Mouse (Mus musculus) embryonic facial prominence, embryonic 13.5 days (tissue): ENCODE data around the gene Gprin1. TPM values are rescaled to one million over a fixed set of nuclear protein-coding genes. Genes with fewer than 3 reads are reported as not detected.
A peak's percentile ranks its signal among the peaks of the same experiment; 100 is the strongest.

Source experiments
- ATAC-seq: fragments of 200-750 bp; cut with Nextera tagmentation; 2 replicates; pipeline ENCODE4 v1.8.0; 2017; ENCODE audit warnings: low read depth; ENCODE audit not compliant: insufficient number of reproducible peaks, insufficient read depth, low FRiP score, low TSS enrichment
- H3K27ac ChIP-seq: fragments of 300-500 bp; sonication (generic); 2 replicates; pipeline ENCODE4 v1.5.1; 2015; ENCODE audit warnings: moderate library complexity, mild to moderate bottlenecking, inconsistent platforms
- H3K27me3 ChIP-seq: fragments of 300-500 bp; sonication (generic); 2 replicates; pipeline ENCODE4 v1.6.1; 2015; ENCODE audit warnings: mild to moderate bottlenecking, inconsistent platforms
- H3K36me3 ChIP-seq: fragments of 300-500 bp; sonication (generic); 2 replicates; pipeline ENCODE4 v1.6.1; 2015; ENCODE audit warnings: mild to moderate bottlenecking, inconsistent platforms
- H3K4me1 ChIP-seq: fragments of 300-500 bp; sonication (generic); 2 replicates; pipeline ENCODE4 v1.6.1; 2015; ENCODE audit warnings: inconsistent platforms
- H3K4me2 ChIP-seq: fragments of 300-500 bp; sonication (generic); 2 replicates; pipeline ENCODE4 v1.6.1; 2015; ENCODE audit warnings: moderate library complexity, mild to moderate bottlenecking, inconsistent platforms
- H3K4me3 ChIP-seq: fragments of 300-500 bp; sonication (generic); 2 replicates; pipeline ENCODE4 v1.5.1; 2015; ENCODE audit warnings: mild to moderate bottlenecking, inconsistent platforms
- H3K9ac ChIP-seq: fragments of 300-500 bp; sonication (generic); 2 replicates; pipeline ENCODE4 v1.6.1; 2015; ENCODE audit warnings: mild to moderate bottlenecking, inconsistent platforms
- H3K9me3 ChIP-seq: fragments of 300-500 bp; sonication (generic); 2 replicates; pipeline ENCODE4 v1.6.1; 2016; ENCODE audit warnings: inconsistent platforms
- WGBS: fragments of 180-500 bp; shearing (Covaris S2); methylation state at CpG from one replicate; pipeline ENCODE4 v1.1.7; 2015; ENCODE audit warnings: mixed read lengths; 5-methylcytosine and 5-hydroxymethylcytosine counted together
- polyA plus RNA-seq: library from polyadenylated mRNA; unstranded; fragments of >200 nt; fragmentation: Nextera tagmentation; extraction: Ambion mirVana; gene quantifications from 2 replicates; pipeline ENCODE4 v1.2.1, GENCODE M21; 2015

Gprin1 gene
- polyA plus RNA-seq, 1 experiment from 2014 or later: 0.46 TPM

DNA sequence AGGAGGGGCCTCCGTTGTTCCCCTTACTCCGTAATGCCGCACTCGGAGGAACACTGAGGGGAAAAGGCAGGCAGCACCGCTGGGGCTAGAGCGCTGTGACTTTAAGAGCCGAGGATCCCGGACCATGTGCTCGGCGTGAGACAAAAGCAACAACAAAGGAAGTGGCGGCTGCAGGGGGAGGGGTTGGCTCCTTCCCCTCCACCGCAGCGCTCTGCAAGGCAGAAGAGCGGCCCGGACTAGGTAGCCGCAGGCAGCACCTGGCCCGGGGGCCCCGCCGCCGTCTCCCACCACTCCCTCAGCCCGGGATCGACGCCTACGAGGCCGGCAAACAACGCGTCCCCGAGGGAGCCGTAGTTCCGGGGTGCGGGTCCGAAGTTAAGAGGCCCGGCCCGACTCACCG is 62.6 kb downstream of the Gprin1 start:
- Histone ChIP-seq H3K27me3 (no peaks in the 10 kb centered on the region), H3K36me3 (peaks cover 30% of the 10 kb centered on the region), H3K9me3 (no peaks in the 10 kb centered on the region), H3K27ac (peak overlapping the region; percentile 98), H3K9ac (peak overlapping the region; percentile 97), H3K4me2 (peak overlapping the region; percentile 75), H3K4me3 (peak overlapping the region; percentile 93), H3K4me1 (peaks cover 41% of the 10 kb centered on the region)
- under 1% methylated on average over 33 of the region's 35 CpGs for WGBS
- ATAC-seq: peak; percentile 60

Other genes starting within 250 kb of the Gprin1 start
- 16.3 and 17.2 TPM in 2 replicates for gene Simc1, start 246.1 kb downstream of the Gprin1 start, polyA plus RNA-seq
- gene 4833439L19Rik, start 184.4 kb downstream of the Gprin1 start, polyA plus RNA-seq: 150 and 153 TPM in 2 replicates
- gene Arl10, start 174.9 kb downstream of the Gprin1 start, polyA plus RNA-seq: 31.0 and 33.8 TPM in 2 replicates
- gene Nop16, start 159.8 kb downstream of the Gprin1 start, polyA plus RNA-seq: 97.5 and 113 TPM in 2 replicates
- gene Higd2a, start 159.7 kb downstream of the Gprin1 start, polyA plus RNA-seq: 168 and 183 TPM in 2 replicates
- 38.0 and 39.1 TPM in 2 replicates for gene Cltb, start 138.5 kb downstream of the Gprin1 start, polyA plus RNA-seq
- gene Faf2, start 128.1 kb downstream of the Gprin1 start, polyA plus RNA-seq: 82.8 and 92.9 TPM in 2 replicates
- 58.3 and 62.8 TPM in 2 replicates for gene Rnf44, start 56.0 kb downstream of the Gprin1 start, polyA plus RNA-seq
- 1.4 TPM in 1 of 2 replicates, not detected in the other for gene Cdhr2, start 48.4 kb downstream of the Gprin1 start, polyA plus RNA-seq
- gene Sncb, start 16.7 kb upstream of the Gprin1 start, polyA plus RNA-seq: 0.20 TPM in 1 of 2 replicates, not detected in the other
- gene Eif4e1b, start 34.1 kb upstream of the Gprin1 start, polyA plus RNA-seq: not detected in 2 replicates
- 7.5 and 7.6 TPM in 2 replicates for gene Tspan17, start 39.5 kb upstream of the Gprin1 start, polyA plus RNA-seq
- gene Unc5a, start 199.5 kb upstream of the Gprin1 start, polyA plus RNA-seq: 0.60 and 0.94 TPM in 2 replicates